Mouse (Mus musculus) embryonic stem cell, embryonic (primary cell): ENCODE results near the gene 1700030K09Rik.

Experiments used
- CTCF ChIA-PET, 4 experiments: fragments of 300-600 bp in 2 of 4; fragments of 350-600 bp in 2 of 4; sonication (Branson Sonifier 250); formaldehyde crosslinking; loops; one replicate each; lab custom pipeline; 2022; ENCODE audit warnings: inconsistent platforms in 2 of 4; lab: Charles Lee
- POLR2A ChIA-PET, 4 experiments: fragments of 300-600 bp in 2 of 4; fragments of 350-600 bp in 2 of 4; sonication (Branson Sonifier 250); formaldehyde crosslinking; loops; one replicate each; lab custom pipeline; 2022; ENCODE audit warnings: antibody characterized with exemption in 4 of 4, inconsistent platforms in 1 of 4; lab: Charles Lee

Gene 1700030K09Rik

DNA sequence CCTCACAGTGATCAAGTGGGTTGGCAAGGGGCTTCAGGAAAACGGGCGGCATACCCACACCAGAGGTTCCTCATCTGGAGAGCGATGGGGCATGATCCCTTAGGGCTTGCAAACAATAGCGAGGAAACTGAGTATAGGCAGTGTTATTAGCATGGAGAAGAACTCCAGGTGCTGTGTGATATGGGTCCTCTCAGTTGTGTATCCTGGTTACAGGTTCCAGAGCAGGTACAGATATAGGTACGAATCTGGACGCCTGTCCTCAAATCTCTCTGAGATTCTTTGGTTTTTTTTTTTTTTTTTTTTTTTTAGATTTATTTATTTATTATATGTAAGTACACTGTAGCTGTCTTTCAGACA is 292 bp downstream of the 1700030K09Rik start:
- CTCF ChIA-PET, result interaction anchor here in 3 of 4 experiments (0.5 to 1.6 kb wide), 5 partner anchors 15 to 1587 kb away, joined by 3 to 7 read pairs (median 4); no protein-coding TSS in a partner anchor
- POLR2A ChIA-PET, result interaction anchor here (0.5 to 3.3 kb wide), 37 partner anchors 8 to 571 kb away, joined by 3 to 21 read pairs (median 5); partner anchors contain the start of genes Eps15l1 (in 2 of the 4) and Cherp (in 1 of the 4)

DNA sequence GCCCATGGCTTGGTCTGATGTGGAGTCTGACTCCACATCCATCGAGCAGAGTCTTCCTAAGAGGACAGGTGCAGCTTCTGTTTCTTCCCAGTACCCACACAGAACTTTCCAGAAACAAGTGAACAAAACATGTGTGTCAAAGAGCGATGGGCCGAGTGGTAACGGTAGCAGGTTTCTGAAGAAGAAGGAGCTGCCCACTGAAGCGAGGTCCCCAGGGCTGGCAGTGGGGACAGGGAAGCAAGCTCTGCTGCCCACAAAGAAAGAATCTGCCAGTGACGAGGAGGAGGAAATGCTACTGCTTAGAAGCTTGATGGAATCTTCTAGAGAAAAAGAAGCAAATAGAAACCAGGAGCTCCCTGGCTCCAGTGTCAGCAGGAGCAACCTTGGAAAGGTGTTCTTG is 1.4 kb downstream of the 1700030K09Rik start:
- POLR2A ChIA-PET, result interaction anchor here (0.6 to 3.3 kb wide), 40 partner anchors 9 to 837 kb away, joined by 3 to 21 read pairs (median 4); partner anchors contain the start of genes Med26 (in 3 of the 4), Eps15l1 (in 2 of the 4), Klf2 (in 2 of the 4) and Ap1m1 (in 1 of the 4)
- CTCF ChIA-PET, result interaction anchor here in 3 of 4 experiments (1.0 to 1.6 kb wide), 6 partner anchors 10 to 22 kb away, joined by 3 to 4 read pairs (median 4); no protein-coding TSS in a partner anchor

DNA sequence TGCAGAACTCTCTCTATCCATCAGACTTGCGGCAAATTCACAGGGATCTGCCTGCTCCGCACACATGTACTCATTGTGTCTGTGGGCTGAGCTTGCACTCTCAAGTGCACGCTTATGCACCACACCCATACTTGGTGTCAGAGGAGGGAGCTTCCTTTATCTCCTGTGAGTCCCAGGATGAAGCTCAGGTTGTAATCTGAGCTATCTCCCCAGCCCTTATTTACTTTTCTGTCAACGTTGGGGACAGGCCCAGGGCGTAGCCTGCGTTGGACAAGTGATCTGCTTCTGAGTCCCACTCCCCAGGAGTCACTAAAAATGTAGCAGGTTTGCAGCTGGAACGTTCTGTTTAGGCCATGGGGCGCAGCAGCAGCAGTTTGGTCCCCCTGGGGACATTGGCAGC is 7.8 kb downstream of the 1700030K09Rik start:
- POLR2A ChIA-PET, result interaction anchor here in 2 of 4 experiments (0.9 to 1.4 kb wide), 6 partner anchors 10 to 133 kb away, joined by 3 to 4 read pairs (median 4); partner anchors contain the start of gene Klf2 (in 1 of the 2)
- CTCF ChIA-PET, result no interaction called here

DNA sequence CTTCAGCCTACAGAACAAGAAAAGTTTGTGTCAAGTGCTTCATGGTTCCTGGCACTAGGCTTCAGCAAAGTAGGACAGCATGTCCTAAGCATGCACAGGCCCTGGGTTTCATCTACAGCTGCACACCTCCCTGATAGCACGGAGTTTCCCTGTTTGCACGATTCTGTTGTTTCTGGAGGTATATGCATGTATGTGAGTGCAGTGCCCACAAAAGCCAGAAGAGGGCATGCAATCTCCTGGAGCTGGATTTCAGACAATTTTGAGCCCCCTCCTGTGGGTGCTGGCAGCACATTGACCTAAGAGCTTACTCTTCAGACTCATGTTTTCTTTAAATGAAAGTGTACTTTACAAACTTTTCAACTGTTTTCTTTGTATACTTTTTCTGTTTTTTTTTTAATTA is 10.2 kb downstream of the 1700030K09Rik start:
- CTCF ChIA-PET, result interaction anchor here (0.6 to 1.4 kb wide), 7 partner anchors 9 to 845 kb away, joined by 3 to 7 read pairs (median 4); no protein-coding TSS in a partner anchor
- POLR2A ChIA-PET, result interaction anchor here in 3 of 4 experiments (0.6 to 5.9 kb wide), 11 partner anchors 9 to 136 kb away, joined by 3 to 31 read pairs (median 4); partner anchors contain the start of genes 1700030K09Rik (in 2 of the 3), Calr3 (in 2 of the 3), Klf2 (in 2 of the 3) and Cherp (in 1 of the 3)

DNA sequence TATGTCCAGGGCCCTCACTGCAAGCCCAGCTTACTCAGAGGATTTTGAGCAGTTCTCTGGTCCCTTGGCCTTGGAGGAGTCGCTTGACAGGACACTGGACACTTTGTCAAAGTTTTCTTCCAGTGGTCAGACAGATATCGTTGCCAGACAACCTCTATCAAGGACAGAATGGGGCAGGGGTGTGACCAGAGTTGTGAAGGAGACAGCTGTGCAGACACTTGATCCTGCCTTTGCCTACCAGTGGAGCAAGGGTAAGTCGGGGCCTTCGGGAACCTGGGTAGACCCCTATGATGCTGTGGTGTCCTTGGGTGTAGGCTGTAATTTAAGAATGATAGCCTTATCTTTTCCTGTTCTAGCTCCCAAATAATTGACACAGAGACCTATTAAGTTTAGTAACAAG is 11.6 kb downstream of the 1700030K09Rik start:
- ChIA-PET POLR2A (interaction anchor here in 2 of 4 experiments (1.0 to 5.9 kb wide), 8 partner anchors 11 to 140 kb away, joined by 3 to 31 read pairs (median 4); partner anchors contain the start of genes 1700030K09Rik (in 1 of the 2), Calr3 (in 1 of the 2) and Cherp (in 1 of the 2)), CTCF (interaction anchor here in 2 of 4 experiments (1.1 to 1.3 kb wide), 2 partner anchors 10 to 31 kb away, joined by 3 to 4 read pairs; no protein-coding TSS in a partner anchor)

DNA sequence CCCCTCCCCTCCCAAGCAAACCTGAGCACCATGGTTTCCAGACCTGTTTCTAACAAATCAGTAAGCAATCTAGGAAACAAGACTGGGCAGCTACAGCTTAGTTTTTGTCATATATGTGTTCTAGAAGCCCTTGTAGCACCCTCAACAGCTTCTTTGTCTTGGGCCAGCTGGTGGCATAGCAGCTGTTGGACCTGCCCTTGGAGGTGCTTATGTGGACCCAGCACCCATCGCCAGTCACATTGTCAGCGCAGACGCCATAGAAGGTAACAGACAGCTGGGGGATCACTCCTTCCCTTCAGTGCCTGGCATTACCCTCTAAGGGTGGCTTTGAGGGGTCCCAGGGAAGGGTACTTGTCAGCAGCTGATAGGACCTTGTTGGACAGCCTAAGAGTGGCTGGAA is 14.1 kb downstream of the 1700030K09Rik start:
- POLR2A ChIA-PET, result interaction anchor here in 2 of 4 experiments (0.6 to 5.9 kb wide), 19 partner anchors 10 to 192 kb away, joined by 3 to 31 read pairs (median 6); partner anchors contain the start of genes 1700030K09Rik (in 1 of the 2), Calr3 (in 1 of the 2), Cherp (in 1 of the 2) and Klf2 (in 1 of the 2)
- CTCF ChIA-PET, result interaction anchor here in 1 of 4 experiments (0.7 kb wide), 1 partner anchor 12 kb away, joined by 4 read pairs; no protein-coding TSS in a partner anchor

DNA sequence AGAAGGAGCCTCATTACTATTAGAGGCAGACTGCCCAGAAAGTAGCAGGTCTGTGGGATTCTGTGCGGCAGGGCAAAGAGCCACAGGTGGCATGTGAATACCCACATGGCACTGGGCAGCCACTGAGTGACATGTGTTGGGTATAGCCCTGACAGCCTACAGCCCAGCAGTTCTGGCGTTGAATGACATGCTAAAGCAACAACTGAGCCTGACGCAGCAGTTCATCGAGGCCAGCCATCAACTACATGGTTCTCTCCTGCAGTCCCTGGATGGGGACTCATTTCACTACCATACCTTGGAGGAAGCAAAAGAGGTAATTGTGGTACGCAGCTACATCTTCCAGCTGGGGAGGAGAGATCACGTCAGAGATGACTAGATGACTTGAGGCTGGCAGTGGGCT is 14.8 kb downstream of the 1700030K09Rik start:
- CTCF ChIA-PET, result interaction anchor here in 1 of 4 experiments (0.7 kb wide), 1 partner anchor 130 kb away, joined by 3 read pairs; no protein-coding TSS in a partner anchor
- POLR2A ChIA-PET, result interaction anchor here in 2 of 4 experiments (0.6 to 5.9 kb wide), 7 partner anchors 9 to 76 kb away, joined by 4 to 31 read pairs (median 10); partner anchors contain the start of gene Cherp (in 1 of the 2)

DNA sequence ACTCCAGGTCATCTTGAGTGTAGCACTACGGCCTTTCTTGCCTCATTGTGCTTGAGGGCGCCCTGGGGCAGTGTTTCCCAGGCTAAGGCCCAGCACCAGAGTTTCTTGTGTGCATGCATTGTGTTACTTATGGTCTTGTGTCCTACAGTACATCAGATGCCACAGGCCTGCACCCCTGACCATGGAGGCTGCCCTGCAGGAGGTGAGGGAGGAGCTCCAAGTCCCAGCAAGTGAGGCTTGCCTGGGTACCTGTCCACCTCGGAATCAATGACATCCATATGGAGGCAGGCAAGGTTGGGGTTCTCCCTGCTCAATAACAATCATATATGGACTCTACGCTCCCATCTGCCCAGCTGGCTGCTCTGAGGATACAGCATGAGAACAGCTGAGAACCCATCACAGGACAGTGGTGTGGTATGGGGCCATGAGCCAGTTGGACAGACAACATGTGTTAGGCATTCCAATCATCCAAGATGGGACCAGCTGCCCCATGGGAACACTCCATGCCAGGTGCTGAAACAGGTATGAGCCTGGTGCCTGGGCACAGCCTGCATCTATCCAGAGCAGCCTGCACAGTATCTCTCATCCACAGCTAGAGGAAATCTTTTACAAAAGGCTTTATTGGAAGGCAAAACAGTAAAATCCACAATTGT is 16.3 kb downstream of the 1700030K09Rik start:
- CTCF ChIA-PET, result interaction anchor here in 3 of 4 experiments (0.5 to 1.0 kb wide), 3 partner anchors 72 to 199 kb away, joined by 3 to 4 read pairs (median 3); no protein-coding TSS in a partner anchor
- POLR2A ChIA-PET, result interaction anchor here in 2 of 4 experiments (0.5 to 4.6 kb wide), 11 partner anchors 9 to 219 kb away, joined by 3 to 57 read pairs (median 4); partner anchors contain the start of genes 1700030K09Rik (in 2 of the 2), Calr3 (in 2 of the 2) and Cherp (in 1 of the 2)

DNA sequence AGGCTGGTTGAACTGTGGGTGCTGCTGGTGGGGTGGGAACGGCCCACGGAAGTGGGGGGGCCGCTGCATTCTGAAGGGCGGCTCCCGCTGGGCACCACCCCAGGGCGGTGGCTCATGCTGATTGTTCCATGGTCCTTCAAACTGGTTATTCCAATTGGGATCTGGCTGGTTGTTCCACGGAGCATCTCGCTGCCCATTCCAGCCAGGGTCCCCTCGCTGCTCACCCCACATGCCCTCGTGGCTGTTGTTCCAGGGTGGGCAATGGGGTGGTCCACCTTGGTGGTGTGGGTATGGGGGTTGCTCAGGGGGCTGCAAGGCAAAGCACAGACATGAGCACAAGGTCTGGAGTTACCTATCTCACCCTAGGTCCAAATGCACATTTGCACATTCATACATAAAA is 20.5 kb downstream of the 1700030K09Rik start:
- ChIA-PET CTCF (no interaction called here), POLR2A (interaction anchor here in 1 of 4 experiments (0.6 to 4.6 kb wide), 3 partner anchors 9 to 50 kb away, joined by 3 to 57 read pairs (median 19); partner anchors contain the start of gene Cherp)

DNA sequence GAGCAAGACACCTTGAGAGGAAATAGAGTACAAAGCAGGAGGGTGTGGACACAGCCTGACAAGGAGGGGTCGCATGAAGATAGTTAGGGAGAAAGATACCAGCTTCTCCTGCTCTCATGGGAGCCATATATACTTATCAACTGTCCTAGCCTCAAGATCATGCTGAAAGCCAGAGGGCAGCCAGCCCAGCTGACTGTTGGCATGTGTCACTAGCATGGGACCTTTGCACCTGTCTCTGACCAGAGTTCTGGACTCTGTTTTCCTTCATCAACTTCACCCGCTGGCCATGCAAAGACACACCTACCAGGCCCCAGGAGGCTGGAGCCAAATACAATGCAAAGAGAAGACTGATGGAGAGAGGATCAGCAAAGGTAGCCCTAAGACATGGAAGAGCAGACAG is 25.6 kb downstream of the 1700030K09Rik start:
- ChIA-PET CTCF (interaction anchor here in 1 of 4 experiments (0.5 kb wide), 1 partner anchor 47 kb away, joined by 3 read pairs; no protein-coding TSS in a partner anchor), POLR2A (interaction anchor here in 2 of 4 experiments (0.8 to 3.1 kb wide), 7 partner anchors 9 to 24 kb away, joined by 3 to 12 read pairs (median 5); no protein-coding TSS in a partner anchor)

DNA sequence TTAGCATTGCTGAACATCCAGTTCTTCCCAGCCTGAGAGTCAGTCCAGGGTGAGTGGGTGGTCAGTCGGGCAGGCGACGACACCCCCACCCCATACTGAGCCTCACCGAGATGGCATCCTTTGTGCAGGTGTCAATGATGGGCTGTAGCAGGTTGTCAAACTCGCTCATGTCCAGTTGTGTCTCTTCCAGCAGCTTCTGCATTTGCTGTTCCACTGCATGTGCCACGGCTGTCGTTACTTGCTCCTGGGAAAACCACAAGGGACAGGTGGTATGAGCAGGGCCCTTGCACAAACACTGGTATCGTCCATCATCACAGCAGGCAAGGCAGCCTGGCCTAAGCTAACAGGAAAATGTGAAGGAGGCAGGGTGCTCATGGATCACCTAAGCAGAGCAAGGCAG is 26.3 kb downstream of the 1700030K09Rik start:
- ChIA-PET POLR2A (interaction anchor here in 2 of 4 experiments (1.0 to 3.7 kb wide), 8 partner anchors 8 to 25 kb away, joined by 3 to 16 read pairs (median 6); no protein-coding TSS in a partner anchor), CTCF (no interaction called here)

DNA sequence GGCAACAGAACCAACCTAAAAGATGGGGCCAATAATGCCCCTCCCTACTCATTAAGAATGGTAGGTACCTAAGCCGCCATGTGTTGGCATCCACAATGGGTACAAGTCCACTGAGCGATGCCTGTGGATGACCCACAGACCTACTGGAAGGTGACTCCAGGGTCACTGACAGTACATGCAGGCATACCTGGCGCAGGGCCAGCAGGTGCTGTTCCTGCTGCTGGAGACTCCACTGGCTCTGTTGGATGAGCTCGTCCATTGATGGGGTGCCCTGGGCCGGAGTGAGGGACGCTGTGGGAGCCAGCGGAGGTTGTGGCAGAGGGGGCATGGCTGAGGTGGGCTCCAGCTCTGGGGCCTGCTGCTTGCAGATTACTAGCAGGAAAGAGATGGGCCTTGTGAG is 27.0 kb downstream of the 1700030K09Rik start:
- ChIA-PET CTCF (interaction anchor here in 1 of 4 experiments (0.6 kb wide), 1 partner anchor 1914 kb away, joined by 3 read pairs; no protein-coding TSS in a partner anchor), POLR2A (interaction anchor here in 3 of 4 experiments (0.9 to 5.7 kb wide), 14 partner anchors 8 to 193 kb away, joined by 3 to 57 read pairs (median 4); no protein-coding TSS in a partner anchor)

DNA sequence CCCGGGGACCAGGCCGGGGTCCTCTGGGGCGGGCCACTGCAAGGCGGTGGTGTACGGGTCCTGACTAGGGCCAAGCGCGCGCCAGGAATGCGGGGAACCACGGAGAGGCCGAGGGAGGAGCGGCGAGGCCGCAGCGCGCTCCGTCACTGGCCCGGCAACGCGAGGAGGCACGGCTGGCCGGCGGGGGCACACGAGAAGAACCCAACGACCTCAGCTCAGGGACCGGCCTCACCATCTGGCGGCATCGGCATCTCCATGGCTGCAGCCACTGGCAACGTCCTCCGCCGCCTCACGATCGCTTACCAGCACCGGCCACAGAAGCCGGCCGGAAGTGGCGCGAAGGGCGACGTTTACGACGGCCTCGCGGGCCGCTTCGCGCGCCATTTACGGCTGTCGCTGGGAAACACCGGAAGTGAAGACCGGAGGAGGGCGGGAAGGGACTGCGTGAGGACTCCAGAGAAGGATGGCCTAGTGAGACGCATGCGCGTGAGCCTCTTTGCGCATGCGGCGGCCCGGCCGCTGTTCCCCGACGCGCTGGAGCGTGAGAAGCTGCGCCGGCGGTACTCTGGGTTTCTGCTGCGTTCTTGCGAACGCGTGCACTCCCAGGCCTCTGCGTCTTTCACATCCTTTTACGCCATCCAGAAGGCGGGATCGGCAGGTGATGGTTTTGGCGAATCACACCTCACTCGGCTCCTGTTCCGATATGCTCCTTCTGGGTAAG is 31.3 kb downstream of the 1700030K09Rik start, which contains the start of gene Cherp:
Cherp (minus strand) TSS at position 401 of the 721 bp plus-strand sequence.
- CTCF ChIA-PET, result interaction anchor here in 1 of 4 experiments (1.0 kb wide), 1 partner anchor 64 kb away, joined by 3 read pairs; no protein-coding TSS in a partner anchor
- POLR2A ChIA-PET, result interaction anchor here (0.5 to 5.7 kb wide), 45 partner anchors 9 to 323 kb away, joined by 3 to 57 read pairs (median 4); partner anchors contain the start of genes Med26 (in 3 of the 4), 1700030K09Rik (in 2 of the 4), Calr3 (in 2 of the 4) and Smim7 (in 2 of the 4)

DNA sequence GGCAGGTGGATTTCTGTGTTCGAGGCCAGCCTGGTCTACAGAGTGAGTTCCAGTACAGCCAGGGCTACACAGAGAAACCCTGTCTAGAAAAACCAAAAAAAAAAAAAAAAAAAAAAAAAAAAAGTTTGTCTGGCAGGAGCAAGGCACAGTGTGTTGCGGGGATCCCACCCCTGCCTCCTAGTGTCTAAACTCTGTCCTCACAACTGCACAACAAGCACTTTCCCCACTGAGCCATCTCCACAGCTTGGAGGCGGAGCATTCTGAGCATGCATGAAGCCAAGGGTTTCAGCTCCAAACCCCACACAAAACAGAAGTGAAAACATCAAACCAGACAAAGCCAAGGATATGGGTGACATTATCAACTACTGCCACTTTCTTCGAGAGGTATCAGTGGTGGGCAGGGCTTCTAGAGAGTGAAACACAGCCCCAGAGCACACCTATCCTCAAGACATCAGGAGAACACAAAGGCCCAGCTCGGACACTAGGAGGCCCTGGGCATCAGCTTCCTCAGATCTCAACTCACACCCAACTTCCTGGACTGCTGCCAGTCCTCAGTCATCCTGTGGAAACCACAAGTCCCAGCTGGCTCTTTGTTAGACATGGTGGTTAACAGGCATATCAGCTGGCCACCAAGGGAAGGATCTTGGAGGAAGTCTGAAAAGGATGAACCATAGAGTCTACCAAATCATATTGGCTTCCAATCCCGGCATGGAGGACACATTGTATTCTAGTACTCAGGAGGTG is 41.9 kb downstream of the 1700030K09Rik start:
- CTCF ChIA-PET, result interaction anchor here in 3 of 4 experiments (0.7 to 1.1 kb wide), 5 partner anchors 11 to 53 kb away, joined by 3 to 9 read pairs (median 3); no protein-coding TSS in a partner anchor
- POLR2A ChIA-PET, result interaction anchor here in 2 of 4 experiments (1.1 to 3.1 kb wide), 11 partner anchors 9 to 56 kb away, joined by 3 to 24 read pairs (median 5); partner anchors contain the start of gene Cherp (in 1 of the 2)

DNA sequence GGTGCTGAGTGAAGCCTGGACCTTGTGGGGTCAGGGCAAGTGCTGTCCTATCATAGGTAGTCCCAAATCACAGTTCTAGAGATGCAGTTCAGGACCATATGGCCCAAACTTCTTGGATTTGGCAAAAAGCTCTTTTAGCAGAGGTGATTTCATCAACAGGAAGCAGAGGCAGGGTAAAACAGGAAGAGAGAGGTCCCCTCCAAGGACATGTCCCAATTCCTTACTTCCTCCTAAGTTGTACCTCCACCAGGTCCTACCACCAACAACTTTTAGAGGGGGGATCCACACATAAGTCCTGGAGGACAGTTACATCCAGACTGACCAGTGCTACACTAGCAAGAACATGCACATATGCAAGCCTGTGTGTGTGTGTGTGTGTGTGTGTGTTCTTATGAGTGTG is 43.3 kb downstream of the 1700030K09Rik start:
- ChIA-PET CTCF (interaction anchor here in 1 of 4 experiments (0.8 kb wide), 1 partner anchor 32 kb away, joined by 3 read pairs; no protein-coding TSS in a partner anchor), POLR2A (interaction anchor here in 3 of 4 experiments (0.6 to 3.1 kb wide), 11 partner anchors 9 to 917 kb away, joined by 3 to 24 read pairs (median 4); partner anchors contain the start of gene Cherp (in 1 of the 3))

DNA sequence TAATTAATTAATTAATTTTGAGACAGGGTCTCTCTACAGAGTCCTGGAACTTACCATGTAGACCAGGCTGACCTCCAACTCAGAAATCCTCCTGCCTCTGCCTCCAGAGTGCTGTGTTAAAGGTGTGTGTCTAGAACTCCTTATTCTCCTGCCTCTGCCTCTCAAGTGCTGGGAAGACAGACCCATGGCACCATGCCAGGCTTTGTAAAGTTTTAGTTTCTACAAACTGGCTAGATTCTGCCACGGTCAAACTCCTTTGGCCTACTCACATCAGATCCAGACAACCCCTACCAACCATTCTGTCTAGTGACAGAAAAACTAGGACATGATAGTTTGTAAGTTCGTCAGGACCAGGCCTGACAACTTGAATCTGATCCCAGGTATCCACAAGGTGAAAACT is 47.3 kb downstream of the 1700030K09Rik start:
- ChIA-PET POLR2A (interaction anchor here in 3 of 4 experiments (0.7 to 1.8 kb wide), 9 partner anchors 10 to 236 kb away, joined by 3 to 5 read pairs (median 3); partner anchors contain the start of gene Cherp (in 1 of the 3)), CTCF (no interaction called here)
